Mouse (Mus musculus) MEL (cell line): ENCODE data around the gene Tmem30b.

Experiments
- CTCF ChIP-seq, 3 experiments: IDR thresholded peaks in 2 of 3; conservative IDR thresholded peaks in 1 of 3; 2 replicates each; pipeline ENCODE4 v1.5.1; 2011 to 2012; ENCODE audit warnings: low read length in 3 of 3, low read depth in 2 of 3, mild to moderate bottlenecking in 2 of 3, improper control_type of control experiment in 1 of 3, inconsistent platforms in 1 of 3, mixed read lengths in 1 of 3, moderate library complexity in 1 of 3; ENCODE audit not compliant: control insufficient read depth in 1 of 3, insufficient read depth in 1 of 3, poor library complexity in 1 of 3, severe bottlenecking in 1 of 3
- GATA1 ChIP-seq: IDR thresholded peaks from 2 replicates; pipeline ENCODE4 v1.6.1; 2011; ENCODE audit warnings: low read depth, low read length, improper control_type of control experiment
- KAT2A ChIP-seq: conservative IDR thresholded peaks from 2 replicates; pipeline ENCODE4 v1.6.1; 2012; ENCODE audit warnings: low read depth, low read length, improper control_type of control experiment, inconsistent platforms
- MAFK ChIP-seq: IDR thresholded peaks from 2 replicates; pipeline ENCODE4 v1.6.1; 2011; ENCODE audit warnings: low read depth, mild to moderate bottlenecking, low read length, improper control_type of control experiment, borderline replicate concordance
- POLR2A ChIP-seq, 2 experiments: IDR thresholded peaks; 2 replicates each; pipeline ENCODE4 v1.6.1; 2011 to 2012; ENCODE audit warnings: low read length in 2 of 2, mild to moderate bottlenecking in 2 of 2, control low read depth in 1 of 2, improper control_type of control experiment in 1 of 2, low read depth in 1 of 2, moderate library complexity in 1 of 2; ENCODE audit not compliant: control insufficient read depth in 1 of 2, insufficient read depth in 1 of 2, poor library complexity in 1 of 2
- POLR2AphosphoS2 ChIP-seq: IDR thresholded peaks from 2 replicates; pipeline ENCODE4 v1.6.1; 2011; ENCODE audit warnings: low read length, improper control_type of control experiment
- RAD21 ChIP-seq: IDR thresholded peaks from 2 replicates; pipeline ENCODE4 v1.6.1; 2011; ENCODE audit warnings: mild to moderate bottlenecking, low read depth, low read length, improper control_type of control experiment
- TCF12 ChIP-seq: IDR thresholded peaks from 2 replicates; pipeline ENCODE4 v1.6.1; 2014; ENCODE audit warnings: low read depth, mild to moderate bottlenecking, inconsistent platforms, low read length, improper control_type of control experiment, moderate library complexity
- UBTF ChIP-seq: IDR thresholded peaks from 2 replicates; pipeline ENCODE4 v1.6.1; 2012; ENCODE audit warnings: low read depth, mild to moderate bottlenecking, inconsistent platforms, low read length, improper control_type of control experiment, moderate library complexity, borderline replicate concordance; ENCODE audit not compliant: insufficient read depth
- ZNF384 ChIP-seq: IDR thresholded peaks from 2 replicates; pipeline ENCODE4 v1.6.1; 2012; ENCODE audit warnings: low read depth, mild to moderate bottlenecking, inconsistent platforms, low read length, improper control_type of control experiment

DNA sequence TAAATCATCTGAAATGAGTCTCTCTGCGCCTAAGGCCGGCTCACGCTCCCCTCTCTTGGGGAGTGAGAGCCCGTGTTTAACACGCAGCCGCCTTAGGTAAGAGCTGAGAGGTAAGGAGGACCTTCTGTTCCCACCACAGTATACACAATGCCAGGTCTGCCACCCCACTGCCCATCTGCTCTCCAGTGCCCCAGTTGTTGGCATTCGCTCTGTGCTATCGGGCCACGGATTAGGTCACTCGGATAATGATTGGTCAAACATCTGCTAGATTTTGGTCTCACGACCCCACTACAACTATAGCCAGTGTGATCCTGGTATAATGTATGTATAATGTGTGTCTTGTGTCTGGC is 19.4 kb upstream of the Tmem30b start:
- TF ChIP-seq KAT2A (no peak), TCF12 (no peak), ZNF384 (no peak), GATA1 (no peak), UBTF (no peak), MAFK (no peak), CTCF (IDR thresholded peaks at IDR 0.05 in 2 of 3, conservative IDR thresholded peaks at IDR 0.05 in 1 of 3; ENCODE audit: control insufficient read depth in 1 of 3, insufficient read depth in 1 of 3, low read depth in 2 of 3, low read length in 3 of 3, poor library complexity in 1 of 3, severe bottlenecking in 1 of 3) (no peak), POLR2A (IDR thresholded peaks at IDR 0.05; ENCODE audit: control insufficient read depth in 1 of 2, insufficient read depth in 1 of 2, low read depth in 1 of 2, low read length in 2 of 2, poor library complexity in 1 of 2) (no peak), POLR2AphosphoS2 (no peak), RAD21 (no peak)
